Mouse (Mus musculus): ENCODE results near the gene Cela2a.

DNA sequence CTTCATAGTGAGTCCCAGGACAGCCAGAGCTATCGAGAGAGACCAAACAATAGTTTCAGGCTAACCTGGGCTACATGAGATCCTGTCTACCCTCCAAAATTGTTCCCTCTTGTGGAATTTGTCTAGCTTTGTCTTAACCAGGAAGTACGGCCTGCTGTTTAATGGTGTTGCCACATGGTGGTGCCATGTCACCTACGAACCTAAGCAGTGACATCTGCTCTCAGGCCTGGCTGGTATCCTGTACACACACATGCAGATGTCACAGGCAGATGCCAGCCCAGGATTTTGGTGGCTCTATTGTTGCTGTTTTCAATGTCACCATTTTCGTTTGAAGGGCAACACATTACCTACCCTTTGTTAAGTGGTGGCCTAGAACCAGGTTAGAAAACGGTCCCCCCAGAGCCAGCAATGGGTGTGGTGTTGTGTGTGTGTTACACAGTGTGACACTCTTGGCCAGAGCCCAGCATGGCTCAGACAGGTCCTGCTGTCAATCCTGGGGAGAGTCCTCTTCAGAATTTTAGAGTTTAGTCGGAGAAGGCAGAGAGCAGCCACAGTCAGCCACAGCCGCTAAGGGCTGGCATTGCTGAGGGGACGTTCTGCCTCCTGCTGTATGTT, 16.0 kb downstream of the Cela2a start:
- TF ChIP-seq CTCF (IDR thresholded peaks at IDR 0.05; ENCODE audit: low read depth, low read length) = peak; percentile 24; the same call in 1 of the 2 replicates
- no peak for TF ChIP-seq POLR2AphosphoS5 (IDR thresholded peaks at IDR 0.05; ENCODE audit: insufficient replicate concordance, low read depth, low read length)
- TF ChIP-seq GATA1 (IDR thresholded peaks at IDR 0.05; ENCODE audit: borderline replicate concordance, low read length) = no peak
